Mouse (Mus musculus): ENCODE measurements around the gene Zzz3. TPM values are rescaled to one million over a fixed set of nuclear protein-coding genes. Genes with fewer than 3 reads are reported as not detected.
A peak's percentile ranks its signal among the peaks of the same experiment; 100 is the strongest.

Zzz3 gene
- polyA plus RNA-seq, 1 experiment from 2014 or later: 46.3 TPM

- H3K27me3 ChIP-seq: no peaks in the 10 kb centered on the region
- H3K9ac ChIP-seq: no peak overlapping the region
- no peak for ATAC-seq (ENCODE audit: borderline replicate concordance, extremely low read depth, low FRiP score, low TSS enrichment)
- no peaks in the 10 kb centered on the region for H3K9me3 ChIP-seq
- H3K4me1 ChIP-seq: peaks cover 4% of the 10 kb centered on the region
- no peaks in the 10 kb centered on the region for H3K36me3 ChIP-seq
- no peak overlapping the region for H3K4me3 ChIP-seq
- no peak overlapping the region for H3K4me2 ChIP-seq
- WGBS: 67% methylated on average over 18 of the region's 18 CpGs
- no peak overlapping the region for H3K27ac ChIP-seq
Measured at GRCm38 (mm10) chr3:152469423-152470200, 74.3 kb downstream of the Zzz3 start.

GRCm38 (mm10) chr3:152470347-152470746 lies 75.1 kb downstream of the Zzz3 start:
- Histone ChIP-seq H3K27me3 (no peaks in the 10 kb centered on the region), H3K4me3 (no peak overlapping the region), H3K4me1 (peaks cover 8% of the 10 kb centered on the region), H3K27ac (no peak overlapping the region), H3K4me2 (no peak overlapping the region), H3K9me3 (no peaks in the 10 kb centered on the region), H3K9ac (no peak overlapping the region), H3K36me3 (no peaks in the 10 kb centered on the region)
- ATAC-seq (ENCODE audit: borderline replicate concordance, extremely low read depth, low FRiP score, low TSS enrichment): no peak
- WGBS: 73% methylated on average over 10 of the region's 10 CpGs

- no peak for ATAC-seq (ENCODE audit: borderline replicate concordance, extremely low read depth, low FRiP score, low TSS enrichment)
- Histone ChIP-seq H3K9me3 (no peaks in the 10 kb centered on the region), H3K4me2 (no peak overlapping the region), H3K36me3 (no peaks in the 10 kb centered on the region), H3K27ac (no peak overlapping the region), H3K4me1 (peaks cover 19% of the 10 kb centered on the region), H3K9ac (no peak overlapping the region), H3K27me3 (no peaks in the 10 kb centered on the region), H3K4me3 (no peak overlapping the region)
- 81% methylated on average over 16 of the region's 16 CpGs for WGBS
Measured at GRCm38 (mm10) chr3:152472676-152473075, 77.4 kb downstream of the Zzz3 start.

GRCm38 (mm10) chr3:152474582-152475277 lies 79.5 kb downstream of the Zzz3 start:
- ATAC-seq (ENCODE audit: borderline replicate concordance, extremely low read depth, low FRiP score, low TSS enrichment): peak; percentile 28; the same call in 1 of the 2 replicates
- peaks cover 24% of the 10 kb centered on the region for H3K4me1 ChIP-seq
- H3K9ac ChIP-seq: no peak overlapping the region
- H3K27ac ChIP-seq: peak overlapping the region; percentile 11; the same call in 1 of the 2 replicates
- no peaks in the 10 kb centered on the region for H3K36me3 ChIP-seq
- H3K4me3 ChIP-seq: no peak overlapping the region
- 0 out of 2 replicates have a peak overlapping the region, but pooled peaks have one; percentile 4 for H3K4me2 ChIP-seq
- WGBS: 52% methylated on average over 15 of the region's 15 CpGs
- H3K9me3 ChIP-seq: no peaks in the 10 kb centered on the region
- H3K27me3 ChIP-seq: no peaks in the 10 kb centered on the region

GRCm38 (mm10) chr3:152475278-152475669 lies 80.0 kb downstream of the Zzz3 start:
- no peaks in the 10 kb centered on the region for H3K27me3 ChIP-seq
- no peak overlapping the region for H3K4me2 ChIP-seq
- no peaks in the 10 kb centered on the region for H3K36me3 ChIP-seq
- WGBS: 84% methylated on average over 1 of the region's 1 CpGs
- no peak overlapping the region for H3K9ac ChIP-seq
- no peaks in the 10 kb centered on the region for H3K9me3 ChIP-seq
- H3K4me1 ChIP-seq: peaks cover 24% of the 10 kb centered on the region
- ATAC-seq (ENCODE audit: borderline replicate concordance, extremely low read depth, low FRiP score, low TSS enrichment): no peak
- no peak overlapping the region for H3K27ac ChIP-seq
- H3K4me3 ChIP-seq: no peak overlapping the region

GRCm38 (mm10) chr3:152475894-152476293 lies 80.6 kb downstream of the Zzz3 start:
- Histone ChIP-seq H3K27me3 (no peaks in the 10 kb centered on the region), H3K9me3 (no peaks in the 10 kb centered on the region), H3K27ac (no peak overlapping the region), H3K36me3 (no peaks in the 10 kb centered on the region), H3K4me2 (no peak overlapping the region), H3K9ac (no peak overlapping the region), H3K4me1 (peaks cover 24% of the 10 kb centered on the region), H3K4me3 (no peak overlapping the region)
- 76% methylated on average over 3 of the region's 3 CpGs for WGBS
- no peak for ATAC-seq (ENCODE audit: borderline replicate concordance, extremely low read depth, low FRiP score, low TSS enrichment)

GRCm38 (mm10) chr3:152477796-152478527 lies 82.7 kb downstream of the Zzz3 start:
- H3K4me3 ChIP-seq: peak overlapping the region; percentile 40
- 3% methylated on average over 23 of the region's 23 CpGs for WGBS
- H3K9me3 ChIP-seq: no peaks in the 10 kb centered on the region
- H3K9ac ChIP-seq: peak overlapping the region; percentile 42
- peak overlapping the region; percentile 66 for H3K4me2 ChIP-seq
- no peaks in the 10 kb centered on the region for H3K27me3 ChIP-seq
- ATAC-seq (ENCODE audit: borderline replicate concordance, extremely low read depth, low FRiP score, low TSS enrichment): peak; percentile 57
- H3K36me3 ChIP-seq: no peaks in the 10 kb centered on the region
- H3K27ac ChIP-seq: peak overlapping the region; percentile 64
- H3K4me1 ChIP-seq: peaks cover 24% of the 10 kb centered on the region

- peak overlapping the region; percentile 42 for H3K9ac ChIP-seq
- H3K4me3 ChIP-seq: peak overlapping the region; percentile 40
- H3K4me1 ChIP-seq: peaks cover 27% of the 10 kb centered on the region
- WGBS: 6% methylated on average over 13 of the region's 16 CpGs
- H3K4me2 ChIP-seq: peak overlapping the region; percentile 66
- H3K27ac ChIP-seq: peak overlapping the region; percentile 64
- no peaks in the 10 kb centered on the region for H3K27me3 ChIP-seq
- no peaks in the 10 kb centered on the region for H3K36me3 ChIP-seq
- ATAC-seq (ENCODE audit: borderline replicate concordance, extremely low read depth, low FRiP score, low TSS enrichment): peak; percentile 74
- H3K9me3 ChIP-seq: no peaks in the 10 kb centered on the region
Measured at GRCm38 (mm10) chr3:152478599-152479435, 83.5 kb downstream of the Zzz3 start.

- Histone ChIP-seq H3K27me3 (no peaks in the 10 kb centered on the region), H3K4me1 (peaks cover 27% of the 10 kb centered on the region), H3K27ac (no peak overlapping the region), H3K9me3 (no peaks in the 10 kb centered on the region), H3K9ac (no peak overlapping the region), H3K36me3 (no peaks in the 10 kb centered on the region), H3K4me3 (no peak overlapping the region), H3K4me2 (no peak overlapping the region)
- ATAC-seq (ENCODE audit: borderline replicate concordance, extremely low read depth, low FRiP score, low TSS enrichment): no peak
- WGBS: 90% methylated on average over 6 of the region's 6 CpGs
Measured at GRCm38 (mm10) chr3:152480336-152480735, 85.1 kb downstream of the Zzz3 start.

GRCm38 (mm10) chr3:152482182-152482581 lies 86.9 kb downstream of the Zzz3 start:
- Histone ChIP-seq H3K9me3 (no peaks in the 10 kb centered on the region), H3K27ac (no peak overlapping the region), H3K4me3 (no peak overlapping the region), H3K4me1 (peaks cover 21% of the 10 kb centered on the region), H3K4me2 (no peak overlapping the region), H3K9ac (no peak overlapping the region), H3K36me3 (no peaks in the 10 kb centered on the region), H3K27me3 (no peaks in the 10 kb centered on the region)
- 83% methylated on average over 8 of the region's 8 CpGs for WGBS
- no peak for ATAC-seq (ENCODE audit: borderline replicate concordance, extremely low read depth, low FRiP score, low TSS enrichment)

- no peak for ATAC-seq (ENCODE audit: borderline replicate concordance, extremely low read depth, low FRiP score, low TSS enrichment)
- Histone ChIP-seq H3K27ac (peak overlapping the region; percentile 31; the same call in 1 of the 2 replicates), H3K9ac (no peak overlapping the region), H3K27me3 (no peaks in the 10 kb centered on the region), H3K4me2 (no peak overlapping the region), H3K36me3 (no peaks in the 10 kb centered on the region), H3K4me1 (peaks cover 14% of the 10 kb centered on the region), H3K9me3 (no peaks in the 10 kb centered on the region), H3K4me3 (no peak overlapping the region)
- WGBS: 11% methylated on average over 7 of the region's 7 CpGs
Measured at GRCm38 (mm10) chr3:152483800-152484199, 88.5 kb downstream of the Zzz3 start.
